Mouse (Mus musculus) embryonic fibroblast, embryonic 13.5 days (primary cell): Measurements from ENCODE around the gene Dnal4.

Experiments used
- CTCF ChIP-seq: IDR thresholded peaks from 2 replicates; pipeline ENCODE4 v1.5.1; 2011; ENCODE audit warnings: mild to moderate bottlenecking, control low read depth, low read length, moderate library complexity, borderline replicate concordance; ENCODE audit not compliant: insufficient read depth
- POLR2A ChIP-seq: IDR thresholded peaks from 2 replicates; pipeline ENCODE4 v1.6.1; 2011; ENCODE audit warnings: low read depth, mild to moderate bottlenecking, control low read depth, low read length, moderate library complexity

GRCm38 (mm10) chr15:79810997-79811396 is 33.3 kb upstream of the Dnal4 start:
- TF ChIP-seq POLR2A (no peak), CTCF (no peak)
